Mouse (Mus musculus) layer of hippocampus, adult 2 months (tissue): ENCODE results near the gene Zfr2. TPM values are rescaled to one million over a fixed set of nuclear protein-coding genes. Genes with fewer than 3 reads are reported as not detected.

Source experiments
- DNase-seq, 2 experiments: peaks; one replicate each; pipeline ENCODE4 v3.0.0; 2022; ENCODE audit warnings: low spot score in 2 of 2
- H3K27ac ChIP-seq: fragments of 200-600 bp; 2 replicates; pipeline ENCODE4 v1.8.1; 2022
- H3K4me3 ChIP-seq: fragments of 200-600 bp; 2 replicates; pipeline ENCODE4 v1.8.1; 2022; ENCODE audit warnings: mild to moderate bottlenecking
- CTCF ChIP-seq: fragments of 200-600 bp; conservative IDR thresholded peaks from 2 replicates; pipeline ENCODE4 v1.8.1; 2022; ENCODE audit warnings: antibody characterized with exemption, mild to moderate bottlenecking, moderate library complexity
- total RNA-seq, 2 experiments: library from RNA; stranded (reverse); gene quantifications; 2 replicates each; pipeline ENCODE4 v1.2.3; 2021

Gene Zfr2
- total RNA-seq, 2 experiments from 2014 or later = 66.2 to 70.2 TPM

GRCm38 (mm10) chr10:81288601-81289000, 55.6 kb downstream of the Zfr2 start:
- H3K27ac ChIP-seq = no peak overlapping the region
- peak; percentile 77 for TF ChIP-seq CTCF
- DNase-seq = peak in 1 of 2 experiments; percentile 60
- H3K4me3 ChIP-seq = no peak overlapping the region

- Histone ChIP-seq H3K4me3 (no peak overlapping the region), H3K27ac (no peak overlapping the region)
- peak; percentile 93 for TF ChIP-seq CTCF
- peak; percentile 70 to 71 for DNase-seq
Observed at GRCm38 (mm10) chr10:81289278-81289677, 56.3 kb downstream of the Zfr2 start.

- Histone ChIP-seq H3K4me3 (no peak overlapping the region), H3K27ac (no peak overlapping the region)
- DNase-seq = no peak
- TF ChIP-seq CTCF = no peak
Observed at GRCm38 (mm10) chr10:81289811-81290210, 56.9 kb downstream of the Zfr2 start.

GRCm38 (mm10) chr10:81290698-81291460, 57.9 kb downstream of the Zfr2 start:
- TF ChIP-seq CTCF = no peak
- DNase-seq = no peak
- Histone ChIP-seq H3K27ac (no peak overlapping the region), H3K4me3 (no peak overlapping the region)

DNA sequence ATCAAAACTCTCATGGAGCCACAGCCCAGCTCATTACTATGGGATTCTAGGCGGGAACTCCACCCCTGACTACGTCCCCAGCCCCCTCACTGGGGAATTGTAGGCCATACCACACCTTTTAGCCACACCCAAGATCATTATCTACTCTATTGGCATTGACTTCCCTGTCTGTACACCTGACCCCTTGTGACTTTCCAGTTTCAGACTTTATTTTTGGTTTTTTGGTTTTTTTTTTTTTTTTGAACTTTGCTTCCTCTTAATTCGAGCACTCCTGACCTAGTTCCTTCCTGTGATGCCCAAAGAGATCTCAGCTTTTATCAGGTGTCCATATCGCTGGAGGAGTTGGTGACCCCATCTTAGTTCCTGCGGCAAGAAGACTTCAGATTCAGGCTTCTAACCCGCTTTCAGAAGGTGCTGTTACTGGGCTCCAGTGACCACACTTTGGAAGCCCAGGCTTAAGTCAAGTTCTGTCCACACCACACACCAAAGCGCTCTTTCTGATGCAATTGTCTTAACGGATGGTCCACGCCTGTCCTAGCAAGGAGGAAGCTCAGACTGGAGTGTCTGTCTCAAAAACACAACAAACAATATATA, 58.7 kb downstream of the Zfr2 start, which contains the start of gene Tjp3:
Tjp3 (minus strand) TSS at position 71 of the 594 bp plus-strand sequence.
- H3K4me3 ChIP-seq = no peak within 1 kb of the TSS
- H3K27ac ChIP-seq = no peak within 1 kb of the TSS
- TF ChIP-seq CTCF = no peak
- DNase-seq = no peak

GRCm38 (mm10) chr10:81292554-81293333, 59.8 kb downstream of the Zfr2 start, which contains the start of gene Pip5k1c:
Gene Pip5k1c, plus strand, starts transcription at chr10:81292963.
- H3K4me3 ChIP-seq = peak within 1 kb of the TSS; percentile 91
- peak; percentile 87 for TF ChIP-seq CTCF
- peak within 1 kb of the TSS; percentile 97 for H3K27ac ChIP-seq
- DNase-seq = peak; percentile 99 to 100

- DNase-seq = no peak
- peak overlapping the region; percentile 91 for H3K4me3 ChIP-seq
- H3K27ac ChIP-seq = peak overlapping the region; percentile 97
- TF ChIP-seq CTCF = no peak
Observed at GRCm38 (mm10) chr10:81293334-81294030, 60.5 kb downstream of the Zfr2 start.

- Histone ChIP-seq H3K4me3 (peak overlapping the region; percentile 91), H3K27ac (peak overlapping the region; percentile 97)
- TF ChIP-seq CTCF = no peak
- DNase-seq = no peak
Observed at GRCm38 (mm10) chr10:81294442-81294841, 61.5 kb downstream of the Zfr2 start.

GRCm38 (mm10) chr10:81295185-81295584, 62.2 kb downstream of the Zfr2 start:
- H3K27ac ChIP-seq = peak overlapping the region; percentile 97
- peak overlapping the region; percentile 91 for H3K4me3 ChIP-seq
- DNase-seq = peak in 1 of 2 experiments; percentile 39
- TF ChIP-seq CTCF = no peak

GRCm38 (mm10) chr10:81297246-81297645, 64.3 kb downstream of the Zfr2 start:
- no peak for DNase-seq
- Histone ChIP-seq H3K27ac (peak overlapping the region; percentile 61), H3K4me3 (no peak overlapping the region)
- no peak for TF ChIP-seq CTCF

DNA sequence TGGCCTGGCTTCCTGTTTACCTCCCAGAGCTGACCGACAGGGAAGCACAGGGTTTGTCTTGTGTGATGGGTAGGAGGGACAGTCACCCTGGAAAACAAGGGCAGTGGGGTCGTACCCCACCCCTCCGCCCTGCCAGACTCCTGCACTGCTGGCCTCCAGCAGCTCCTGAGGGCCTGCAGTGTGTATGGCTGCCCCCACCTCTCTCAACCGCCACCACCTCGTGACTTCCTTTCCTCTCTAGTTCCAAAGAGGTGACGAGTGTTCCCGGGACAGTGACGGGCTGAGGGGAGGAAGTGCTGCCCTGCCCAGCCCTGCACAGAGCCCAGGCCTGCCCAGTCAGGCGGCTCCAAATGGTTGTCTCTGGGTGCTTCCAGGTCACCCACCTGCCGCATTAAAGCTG, 64.9 kb downstream of the Zfr2 start:
- no peak for TF ChIP-seq CTCF
- no peak for DNase-seq
- H3K4me3 ChIP-seq = no peak overlapping the region
- H3K27ac ChIP-seq = peak overlapping the region; percentile 61

DNA sequence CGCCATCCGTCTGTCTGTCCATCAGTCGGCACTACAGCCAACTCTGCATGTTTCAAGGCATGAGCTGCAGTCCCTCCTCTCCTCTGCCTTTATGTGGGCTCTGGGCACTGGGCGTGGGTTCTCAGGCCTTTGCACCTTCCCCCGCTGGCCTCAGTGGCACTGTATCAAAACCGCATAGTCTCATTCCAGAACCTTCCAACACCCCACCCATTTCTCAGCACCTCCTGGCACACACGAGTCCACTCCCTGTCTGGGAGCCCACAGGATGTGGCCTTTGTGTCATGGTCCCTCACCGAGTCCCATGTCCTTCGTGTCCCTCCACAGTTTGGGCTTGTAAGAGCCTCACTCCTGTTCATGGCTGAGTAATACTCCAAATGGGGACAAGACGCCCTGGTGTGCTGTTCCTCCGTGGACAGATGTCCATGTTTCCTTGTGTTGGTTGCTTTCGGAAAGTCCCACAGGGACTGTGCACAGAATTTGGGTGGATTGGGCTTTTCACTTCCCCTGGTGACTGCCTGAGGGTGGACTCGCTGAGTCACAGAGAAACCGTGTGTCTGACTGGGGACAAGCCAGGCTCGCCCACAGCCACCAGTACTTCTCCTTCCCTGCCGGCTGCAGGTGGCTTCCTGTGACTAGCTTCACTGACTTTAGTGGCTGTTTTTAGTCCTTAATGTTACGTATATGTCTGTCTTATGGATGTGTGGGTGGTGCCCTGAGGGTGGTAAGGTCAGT, 65.6 kb downstream of the Zfr2 start:
- H3K27ac ChIP-seq = peak overlapping the region; percentile 61
- peak in 1 of 2 experiments; percentile 67 for DNase-seq

More for the DNA sequence above, 65.6 kb downstream of the Zfr2 start:
- no peak overlapping the region for H3K4me3 ChIP-seq
- peak; percentile 35 for TF ChIP-seq CTCF
